Mouse (Mus musculus) adrenal gland, postnatal 14 days (tissue): ENCODE data around the gene Ercc8. TPM values are rescaled to one million over a fixed set of nuclear protein-coding genes. Genes with fewer than 3 reads are reported as not detected.

Source experiments
- DNase-seq: peaks from one replicate; pipeline ENCODE4 v3.0.0; 2021; ENCODE audit warnings: mixed read lengths
- total RNA-seq: library from RNA; stranded (reverse); gene quantifications from 2 replicates; pipeline ENCODE4 v1.2.3, GENCODE M21; 2021

The Ercc8 gene
- total RNA-seq, 1 experiment from 2014 or later: 11.2 TPM

GRCm38 (mm10) chr13:108157732-108158464 is 633 bp upstream of the Ercc8 start:
- DNase-seq: no peak

GRCm38 (mm10) chr13:108159241-108159575 is 677 bp downstream of the Ercc8 start:
- DNase-seq: no peak

- DNase-seq: no peak
These were observed 1.4 kb downstream of the Ercc8 start for GRCm38 (mm10) chr13:108159963-108160362.

DNA sequence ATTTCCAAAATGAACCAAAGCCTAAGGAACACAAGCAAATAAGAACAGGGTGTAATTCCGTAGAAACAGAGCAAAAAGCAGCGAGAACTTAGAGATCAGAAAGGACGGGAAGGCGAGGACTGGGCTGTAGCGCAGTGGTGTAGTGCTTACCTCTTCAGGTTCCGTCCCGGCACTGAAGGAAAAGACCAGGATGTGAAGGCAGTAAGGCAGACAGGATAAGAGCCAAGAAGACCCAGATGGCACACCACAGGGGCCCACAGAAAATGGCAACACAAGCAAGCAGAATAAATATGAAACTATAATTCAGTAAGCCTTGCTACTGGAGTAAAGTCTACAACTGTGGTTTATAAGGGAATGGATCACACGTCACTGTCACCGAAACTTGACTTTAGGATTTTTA is 5.4 kb downstream of the Ercc8 start:
- no peak for DNase-seq

DNA sequence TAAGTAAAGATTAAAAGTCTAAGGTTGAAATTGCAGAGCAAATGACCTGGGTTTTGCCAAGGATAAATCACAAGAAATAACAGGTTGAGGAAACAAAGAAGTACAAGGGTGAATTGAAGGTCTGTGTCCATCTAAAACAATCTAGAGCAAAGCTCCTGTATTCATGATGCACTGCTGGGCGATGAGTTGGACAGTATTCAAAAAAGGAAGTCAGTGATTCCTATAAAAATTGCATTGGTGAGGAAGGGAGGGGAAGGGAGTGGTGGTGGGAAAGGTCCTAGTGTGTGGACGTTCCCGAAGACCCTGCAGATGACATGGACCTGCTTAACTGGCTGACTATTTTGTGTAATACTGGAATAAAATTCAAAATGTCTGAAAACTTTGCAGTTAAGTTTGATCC is 6.1 kb downstream of the Ercc8 start:
- DNase-seq: no peak

DNA sequence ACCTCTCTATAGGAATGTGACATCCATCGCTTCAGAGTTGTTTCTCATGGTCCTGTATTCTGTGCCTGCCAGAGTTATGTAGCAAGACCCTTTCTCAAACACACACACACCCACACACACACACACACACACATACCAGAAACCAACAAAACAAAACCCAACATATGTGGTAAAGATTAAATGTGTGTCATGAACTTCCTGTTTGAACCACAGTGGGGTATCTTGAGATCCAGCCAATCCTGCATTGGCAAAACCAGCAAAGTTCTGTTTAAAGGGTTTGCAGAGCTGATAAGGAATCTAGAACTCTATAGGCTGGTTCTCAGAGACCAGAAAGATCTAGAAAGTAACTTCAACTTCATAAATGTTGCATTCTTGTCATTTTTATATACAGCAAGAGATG is 11.5 kb downstream of the Ercc8 start:
- no peak for DNase-seq

DNA sequence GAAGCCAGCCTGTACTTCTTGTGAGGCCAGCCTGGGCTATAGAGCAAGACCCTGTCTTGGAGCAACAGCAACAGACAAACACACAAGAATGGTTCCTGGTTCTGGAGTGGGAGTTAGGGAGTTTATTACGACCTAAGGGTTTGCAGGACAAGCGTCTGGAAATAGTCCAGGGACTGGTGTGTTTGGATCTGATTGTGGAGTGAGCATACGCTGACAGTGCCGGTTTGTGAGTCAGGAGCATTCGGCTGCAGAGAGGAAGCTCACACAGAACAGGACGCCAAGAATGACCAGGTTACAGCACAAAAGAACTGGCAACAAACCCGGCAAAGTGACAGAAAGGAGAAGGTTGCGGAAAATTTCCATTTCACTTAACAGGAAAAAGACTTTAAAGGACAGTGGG is 12.0 kb downstream of the Ercc8 start:
- no peak for DNase-seq

DNA sequence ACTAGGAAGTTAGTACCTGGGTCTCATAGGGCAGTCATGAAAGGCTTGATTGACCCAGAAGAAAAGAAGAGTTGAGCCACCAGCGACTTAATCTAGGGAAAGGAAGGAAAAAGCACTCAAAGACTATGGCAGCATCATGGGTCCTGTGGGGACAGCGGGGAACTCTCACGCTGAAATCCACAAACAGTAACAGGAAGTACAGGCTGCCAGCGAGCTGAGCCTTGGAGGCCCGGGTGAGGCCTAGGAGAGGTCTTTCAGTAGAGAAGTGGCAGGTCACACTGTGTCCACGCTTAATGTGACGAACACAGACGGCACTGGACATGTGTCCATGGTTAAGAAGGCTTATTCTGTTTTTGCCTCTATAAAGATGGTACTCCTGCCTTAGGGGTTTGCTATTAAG is 21.1 kb downstream of the Ercc8 start:
- DNase-seq: no peak

DNA sequence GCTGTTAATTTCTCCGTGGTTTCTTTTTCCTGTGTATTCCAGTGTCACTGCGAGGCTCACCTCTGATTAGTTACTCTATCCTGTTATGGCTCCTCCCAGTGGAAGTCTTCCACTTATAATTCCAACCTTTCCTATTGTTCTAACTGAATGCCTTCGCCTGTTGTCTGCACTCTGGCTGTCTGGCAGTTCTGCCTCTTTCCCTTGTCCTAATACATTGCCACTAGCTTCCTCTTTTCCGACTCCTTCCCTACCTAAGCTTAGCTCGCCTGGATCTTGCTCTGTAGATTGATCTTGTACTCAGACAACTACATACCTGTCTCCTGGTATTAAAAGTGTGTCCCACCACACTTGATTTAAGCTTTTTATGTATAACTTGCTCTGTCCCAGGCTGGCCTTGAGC is 22.3 kb downstream of the Ercc8 start:
- no peak for DNase-seq

DNA sequence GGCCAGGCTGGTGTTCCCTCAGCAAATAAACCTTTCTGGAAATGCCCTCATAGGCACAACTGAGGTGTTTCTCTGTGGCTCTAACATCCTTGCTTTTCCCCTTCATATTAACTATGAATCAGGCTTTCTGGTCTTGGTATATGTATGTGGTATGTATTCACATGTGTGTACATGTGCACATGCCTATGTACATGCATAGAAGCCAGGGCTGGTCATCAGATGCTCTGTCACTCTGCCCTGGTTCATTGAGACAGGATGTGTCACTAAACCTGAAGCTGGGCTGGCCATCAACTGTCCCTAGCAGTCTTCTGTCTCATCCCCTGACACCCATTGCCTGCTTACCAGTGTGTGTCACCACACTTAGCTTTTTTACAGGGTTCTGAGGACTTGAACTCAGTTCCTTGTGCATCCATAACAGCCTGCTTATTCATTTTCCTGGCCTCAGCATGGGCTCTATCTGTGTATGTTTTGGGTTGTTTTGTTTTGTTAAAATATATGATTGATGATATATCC is 26.3 kb downstream of the Ercc8 start:
- DNase-seq: no peak

DNA sequence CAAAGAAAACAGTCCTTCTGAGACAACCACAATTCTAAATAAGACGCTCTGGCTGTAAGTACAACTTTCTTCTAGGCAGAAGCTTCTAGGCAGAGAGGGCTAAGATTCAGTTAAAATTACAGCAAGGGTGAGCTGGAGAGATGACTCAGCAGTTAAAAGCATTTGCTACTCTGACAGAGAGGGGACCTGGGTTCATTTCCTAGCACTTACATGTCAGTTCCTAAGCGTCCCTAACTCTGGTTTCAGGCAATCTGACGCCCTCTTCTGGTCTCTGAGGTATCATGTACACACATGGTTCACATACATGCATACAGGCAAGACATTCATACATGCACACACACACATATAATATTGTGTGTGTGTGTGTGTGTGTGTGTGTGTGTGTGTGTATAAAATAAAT is 27.0 kb downstream of the Ercc8 start:
- DNase-seq: no peak

DNA sequence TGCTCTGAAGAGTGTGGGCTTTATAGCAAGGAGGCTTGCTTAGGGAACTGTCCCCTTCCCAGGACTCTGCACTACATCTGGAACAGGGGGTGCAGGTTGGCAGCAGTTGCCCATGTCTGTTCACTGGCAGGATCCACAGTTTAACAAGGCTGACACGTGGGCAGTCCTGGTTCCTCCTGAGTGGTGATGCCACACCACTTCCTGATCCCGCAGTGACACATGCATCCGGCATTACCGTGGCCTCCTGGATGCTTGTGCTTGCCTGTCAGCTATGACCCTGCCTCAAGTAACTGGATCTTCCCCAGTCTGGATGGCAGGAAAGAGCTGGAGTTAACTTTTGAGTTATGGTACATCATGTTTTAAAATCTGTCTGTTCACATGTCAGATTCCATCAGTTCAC is 29.5 kb downstream of the Ercc8 start:
- DNase-seq: no peak

GRCm38 (mm10) chr13:108191074-108191720 is 32.7 kb downstream of the Ercc8 start:
- DNase-seq: peak; percentile 63

DNA sequence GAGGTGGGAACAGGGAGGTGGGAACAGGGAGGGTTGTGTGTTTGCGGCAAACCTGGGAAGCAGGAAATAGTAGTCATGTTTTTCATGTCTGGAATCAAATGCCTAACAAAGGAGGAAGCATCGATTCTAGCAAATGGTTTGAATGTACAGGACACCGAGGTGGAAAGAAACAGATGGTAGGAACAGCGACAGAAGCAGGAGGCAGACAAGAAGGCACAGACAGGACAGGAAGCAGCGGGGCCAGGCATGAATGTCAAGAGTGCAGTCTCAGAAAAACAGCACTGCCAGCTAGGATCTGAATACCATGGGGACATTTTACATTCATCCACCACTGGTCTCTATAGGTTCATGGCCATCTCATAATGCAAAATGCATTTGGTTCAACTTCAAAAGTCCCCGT is 36.9 kb downstream of the Ercc8 start:
- no peak for DNase-seq

GRCm38 (mm10) chr13:108204857-108205256 is 46.3 kb downstream of the Ercc8 start:
- DNase-seq: no peak

- no peak for DNase-seq
These were observed 48.9 kb downstream of the Ercc8 start for GRCm38 (mm10) chr13:108207447-108207846.

GRCm38 (mm10) chr13:108208090-108208489 is 49.6 kb downstream of the Ercc8 start:
- no peak for DNase-seq

GRCm38 (mm10) chr13:108210960-108211359 is 52.4 kb downstream of the Ercc8 start:
- DNase-seq: no peak

DNA sequence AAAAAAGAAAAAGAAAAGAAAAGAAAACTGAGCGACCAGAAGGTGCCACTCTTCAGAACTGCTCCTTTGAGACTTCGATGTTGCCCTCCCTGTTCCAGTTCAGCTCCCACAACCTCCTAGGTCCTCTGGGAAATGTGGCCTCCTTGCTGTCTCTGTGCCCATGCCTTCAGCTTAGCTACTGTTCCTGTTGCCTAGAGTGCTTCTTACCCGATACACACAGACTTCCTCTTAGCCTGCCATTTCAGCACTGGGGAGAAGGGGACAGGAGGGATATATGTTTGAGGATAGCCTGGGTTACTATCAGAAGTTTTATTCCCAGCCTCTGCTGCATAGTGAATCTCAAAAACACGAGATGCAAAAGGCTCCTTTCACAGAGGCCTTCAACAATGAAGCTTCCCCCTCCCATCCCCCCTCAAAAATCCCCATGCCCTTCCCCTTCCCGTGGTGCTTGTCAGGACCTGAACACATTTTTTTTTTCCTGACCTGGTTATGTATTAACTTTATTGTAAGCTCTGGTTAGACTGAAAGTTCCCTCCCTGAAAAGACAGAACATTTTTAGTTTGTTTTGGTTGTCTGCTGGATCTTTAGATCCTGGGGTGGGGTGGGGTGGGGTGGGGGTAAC is 54.0 kb downstream of the Ercc8 start:
- no peak for DNase-seq

- DNase-seq: peak; percentile 84
These were observed 55.6 kb downstream of the Ercc8 start, which contains the start of gene Elovl7 for GRCm38 (mm10) chr13:108214081-108214484. TSS of gene Elovl7 (plus strand) at chr13:108214404.

- DNase-seq: peak; percentile 22
These were observed 56.1 kb downstream of the Ercc8 start for GRCm38 (mm10) chr13:108214485-108215107.

DNA sequence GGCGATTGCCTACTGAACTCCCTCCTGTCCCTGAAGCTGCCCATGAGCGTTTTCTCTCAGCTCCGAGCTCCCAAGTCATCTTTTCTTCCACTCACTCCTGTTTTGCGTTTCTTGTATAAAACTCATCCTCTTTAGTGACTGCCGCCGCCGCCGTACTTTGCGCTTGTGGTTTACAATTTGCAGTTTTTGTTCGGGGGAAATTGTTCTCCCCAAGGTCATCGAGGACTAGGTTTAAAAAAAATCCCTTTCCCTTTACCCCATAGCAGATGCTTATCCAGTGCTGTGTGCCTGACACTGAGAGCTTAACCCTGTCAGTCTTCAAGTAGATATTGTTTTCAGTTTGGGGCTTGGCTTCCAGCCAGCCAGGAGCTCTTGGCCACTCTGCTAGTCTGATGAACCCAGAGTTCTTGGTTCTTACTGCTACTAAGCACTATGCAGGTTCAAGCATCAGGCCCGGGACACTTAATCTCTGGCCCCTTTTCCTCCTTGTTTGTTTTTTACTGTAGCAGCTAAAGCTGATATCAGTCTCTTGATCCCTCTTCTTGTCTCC is 56.8 kb downstream of the Ercc8 start:
- DNase-seq: no peak

DNA sequence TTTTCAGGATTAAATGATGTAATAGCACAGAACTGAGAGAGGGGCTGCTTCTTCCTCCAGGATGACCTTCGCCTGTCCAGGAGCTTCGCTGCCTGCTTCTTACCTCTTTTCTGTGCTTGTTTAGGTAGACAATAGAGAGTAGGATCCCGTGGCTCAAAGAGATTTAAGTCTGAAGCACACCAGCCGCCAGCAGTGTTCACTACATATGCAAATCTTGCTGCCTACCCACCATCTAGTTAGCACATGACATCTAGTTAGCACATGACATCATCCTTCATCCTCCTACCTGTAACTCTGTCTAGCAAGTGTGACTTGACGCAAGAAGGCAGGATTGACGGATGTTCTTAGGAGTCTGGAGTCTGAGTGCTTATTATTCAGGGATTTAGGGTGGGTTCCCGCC is 61.2 kb downstream of the Ercc8 start:
- no peak for DNase-seq
